Mouse (Mus musculus) thymus, postnatal 14 days (tissue): Measurements from ENCODE around the gene Calhm3.
A peak's percentile ranks its signal among the peaks of the same experiment; 100 is the strongest.

ENCODE experiments used
- DNase-seq: peaks from one replicate; pipeline ENCODE4 v3.0.0; 2021

Gene Calhm3

GRCm38 (mm10) chr19:47157664-47158063, at the start of gene Calhm3:
Calhm3 (minus strand) TSS chr19:47157764.
- no peak for DNase-seq

GRCm38 (mm10) chr19:47206126-47206525, 48.6 kb upstream of the Calhm3 start:
- no peak for DNase-seq

GRCm38 (mm10) chr19:47204653-47205052, 47.1 kb upstream of the Calhm3 start:
- DNase-seq, result no peak

GRCm38 (mm10) chr19:47203042-47203441, 45.5 kb upstream of the Calhm3 start:
- DNase-seq, result no peak

GRCm38 (mm10) chr19:47202429-47202828, 44.9 kb upstream of the Calhm3 start:
- no peak for DNase-seq

GRCm38 (mm10) chr19:47201972-47202371, 44.4 kb upstream of the Calhm3 start:
- DNase-seq, result no peak

GRCm38 (mm10) chr19:47198671-47199350, 41.2 kb upstream of the Calhm3 start:
- DNase-seq, result no peak

- no peak for DNase-seq
Measured at GRCm38 (mm10) chr19:47192158-47192557, 34.6 kb upstream of the Calhm3 start.

GRCm38 (mm10) chr19:47188515-47189128, 31.1 kb upstream of the Calhm3 start:
- DNase-seq, result no peak

GRCm38 (mm10) chr19:47186514-47187275, 29.1 kb upstream of the Calhm3 start:
- DNase-seq, result no peak

GRCm38 (mm10) chr19:47184736-47185135, 27.2 kb upstream of the Calhm3 start:
- no peak for DNase-seq

- no peak for DNase-seq
Measured at GRCm38 (mm10) chr19:47184221-47184620, 26.7 kb upstream of the Calhm3 start.

GRCm38 (mm10) chr19:47180011-47180410, 22.4 kb upstream of the Calhm3 start:
- DNase-seq, result no peak

- peak; percentile 24 for DNase-seq
Measured at GRCm38 (mm10) chr19:47179272-47179809, 21.8 kb upstream of the Calhm3 start.

GRCm38 (mm10) chr19:47178431-47179271, 21.1 kb upstream of the Calhm3 start, which contains the start of gene Neurl1a:
Neurl1a (plus strand) TSS chr19:47178820.
- peak; percentile 40 for DNase-seq

- DNase-seq, result peak; percentile 14
Measured at GRCm38 (mm10) chr19:47178001-47178400, 20.4 kb upstream of the Calhm3 start.

- DNase-seq, result no peak
Measured at GRCm38 (mm10) chr19:47176916-47177505, 19.4 kb upstream of the Calhm3 start.

- DNase-seq, result no peak
Measured at GRCm38 (mm10) chr19:47175472-47175871, 17.9 kb upstream of the Calhm3 start.

GRCm38 (mm10) chr19:47174515-47174914, 17.0 kb upstream of the Calhm3 start:
- DNase-seq, result peak; percentile 12

- DNase-seq, result peak; percentile 84
Measured at GRCm38 (mm10) chr19:47168793-47169412, 11.3 kb upstream of the Calhm3 start.

GRCm38 (mm10) chr19:47168223-47168622, 10.7 kb upstream of the Calhm3 start:
- peak; percentile 41 for DNase-seq
